Mouse (Mus musculus) myocyte (in vitro differentiated cells): Measurements from ENCODE around the gene Tmem19. TPM values are rescaled to one million over a fixed set of nuclear protein-coding genes. Genes with fewer than 3 reads are reported as not detected.

Experiments
- H3K27me3 ChIP-seq: one replicate; pipeline ENCODE4 v1.6.1; 2011; ENCODE audit not compliant: control insufficient read depth, insufficient read depth, insufficient read length
- H3K36me3 ChIP-seq: one replicate; pipeline ENCODE4 v1.6.1; 2011; ENCODE audit not compliant: control insufficient read depth, insufficient read depth
- H3K4me2 ChIP-seq: one replicate; pipeline ENCODE4 v1.6.1; 2011; ENCODE audit warnings: low read depth, control low read depth
- H3K4me3 ChIP-seq: one replicate; pipeline ENCODE4 v1.5.1; 2011; ENCODE audit warnings: mild to moderate bottlenecking, control low read depth, moderate library complexity
- H3K79me2 ChIP-seq: one replicate; pipeline ENCODE4 v1.6.1; 2011; ENCODE audit not compliant: control insufficient read depth, insufficient read depth
- H3ac ChIP-seq: one replicate; pipeline ENCODE4 v1.6.1; 2011; ENCODE audit not compliant: control insufficient read depth, insufficient read length
- CEBPB ChIP-seq: IDR thresholded peaks from 2 replicates; pipeline ENCODE4 v1.6.1; 2011; ENCODE audit warnings: mild to moderate bottlenecking, moderate library complexity; ENCODE audit not compliant: poor library complexity, insufficient read depth, severe bottlenecking
- E2F4 ChIP-seq: IDR thresholded peaks from one replicate; pipeline ENCODE4 v1.6.1; 2011; ENCODE audit warnings: mild to moderate bottlenecking, control low read depth, moderate library complexity; ENCODE audit not compliant: insufficient read depth
- MAX ChIP-seq: IDR thresholded peaks from one replicate; pipeline ENCODE4 v1.6.1; 2011; ENCODE audit warnings: low read depth, mild to moderate bottlenecking, control low read depth
- MYOD1 ChIP-seq, 3 experiments: IDR thresholded peaks; one replicate each; pipeline ENCODE4 v1.6.1; 2011; ENCODE audit warnings: control low read depth in 2 of 3, low read depth in 2 of 3, mild to moderate bottlenecking in 2 of 3, moderate library complexity in 1 of 3; ENCODE audit not compliant: insufficient read length in 2 of 3, control insufficient read depth in 1 of 3
- MYOG ChIP-seq, 3 experiments: IDR thresholded peaks; one replicate each; pipeline ENCODE4 v1.6.1; 2011; ENCODE audit warnings: control low read depth in 2 of 3, low read depth in 2 of 3, mild to moderate bottlenecking in 2 of 3; ENCODE audit not compliant: insufficient read length in 2 of 3, control insufficient read depth in 1 of 3, insufficient read depth in 1 of 3
- POLR2A ChIP-seq: IDR thresholded peaks from one replicate; pipeline ENCODE4 v1.6.1; 2011; ENCODE audit warnings: low read depth, mild to moderate bottlenecking, control low read depth, moderate library complexity; ENCODE audit not compliant: insufficient read length
- POLR2AphosphoS2 ChIP-seq: IDR thresholded peaks from one replicate; pipeline ENCODE4 v1.6.1; 2011; ENCODE audit warnings: low read depth, control low read depth; ENCODE audit not compliant: insufficient read length
- REST ChIP-seq: IDR thresholded peaks from one replicate; pipeline ENCODE4 v1.6.1; 2011; ENCODE audit warnings: mild to moderate bottlenecking, control low read depth, moderate library complexity; ENCODE audit not compliant: insufficient read depth, insufficient read length
- SRF ChIP-seq: IDR thresholded peaks from one replicate; pipeline ENCODE4 v1.6.1; 2011; ENCODE audit warnings: low read depth; ENCODE audit not compliant: control insufficient read depth, insufficient read length
- TCF12 ChIP-seq: IDR thresholded peaks from one replicate; pipeline ENCODE4 v1.6.1; 2011; ENCODE audit warnings: mild to moderate bottlenecking, control low read depth; ENCODE audit not compliant: poor library complexity, insufficient read depth, severe bottlenecking
- TCF3 ChIP-seq: IDR thresholded peaks from one replicate; pipeline ENCODE4 v1.6.1; 2011; ENCODE audit warnings: low read depth, control low read depth; ENCODE audit not compliant: insufficient read length
- USF1 ChIP-seq: IDR thresholded peaks from one replicate; pipeline ENCODE4 v1.6.1; 2011; ENCODE audit warnings: low read depth, mild to moderate bottlenecking, control low read depth, moderate library complexity
- polyA plus RNA-seq: library from polyadenylated mRNA; unstranded; fragments of >200 nt; fragmentation: generic; extraction: Trizol; gene quantifications from one replicate; pipeline ENCODE4 v1.2.1, GENCODE M21; 2012; ENCODE audit warnings: missing spikeins

Tmem19 gene
- polyA plus RNA-seq, 1 experiment, result 18.0 TPM

DNA sequence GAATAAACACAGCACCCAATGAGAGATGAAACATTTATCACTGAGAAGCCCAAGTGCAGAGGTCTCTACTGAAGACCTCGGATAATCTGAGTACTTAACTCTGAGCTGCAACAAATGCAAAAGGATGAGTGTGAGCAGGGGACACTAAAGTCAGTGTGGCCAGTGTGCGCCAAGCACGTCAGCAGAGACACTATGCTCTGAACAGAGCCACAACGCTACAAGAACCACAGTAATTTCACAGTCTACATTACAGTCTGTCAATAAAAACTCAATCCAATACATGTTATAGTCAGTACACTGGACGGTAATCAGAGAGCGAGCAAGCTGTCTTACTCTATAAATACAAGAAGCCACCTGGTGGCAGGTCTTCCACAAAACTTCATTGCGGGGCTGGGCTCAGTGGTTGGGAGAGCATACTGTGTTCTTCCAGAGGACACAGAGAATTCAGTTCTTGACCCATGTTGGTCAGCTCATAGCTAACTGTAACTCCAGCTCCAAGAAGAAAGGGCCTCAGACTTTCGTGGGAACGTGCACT, 65.8 kb downstream of the Tmem19 start:
- Histone ChIP-seq H3ac (no peak overlapping the region), H3K4me3 (no peak overlapping the region), H3K27me3 (no peaks in the 10 kb centered on the region), H3K79me2 (no peaks in the 10 kb centered on the region), H3K4me2 (no peak overlapping the region), H3K36me3 (peaks cover 58% of the 10 kb centered on the region)
- TF ChIP-seq USF1, result no peak
- TF ChIP-seq REST, result no peak
- TF ChIP-seq E2F4, result no peak
- no peak for TF ChIP-seq MYOG (IDR thresholded peaks at IDR 0.05; ENCODE audit: control insufficient read depth in 1 of 3, insufficient read depth in 1 of 3, insufficient read length in 2 of 3, low read depth in 2 of 3)
- TF ChIP-seq MAX, result no peak
- TF ChIP-seq TCF3, result no peak
- no peak for TF ChIP-seq SRF
- TF ChIP-seq POLR2AphosphoS2, result no peak
- no peak for TF ChIP-seq MYOD1 (IDR thresholded peaks at IDR 0.05; ENCODE audit: control insufficient read depth in 1 of 3, insufficient read length in 2 of 3, low read depth in 2 of 3)

GRCm38 (mm10) chr10:115295162-115295561, 67.1 kb downstream of the Tmem19 start:
- no peak for TF ChIP-seq REST
- TF ChIP-seq E2F4, result no peak
- no peak overlapping the region for H3ac ChIP-seq
- no peak overlapping the region for H3K4me3 ChIP-seq
- no peaks in the 10 kb centered on the region for H3K79me2 ChIP-seq
- no peaks in the 10 kb centered on the region for H3K27me3 ChIP-seq
- H3K4me2 ChIP-seq, result no peak overlapping the region
- peaks cover 62% of the 10 kb centered on the region for H3K36me3 ChIP-seq

DNA sequence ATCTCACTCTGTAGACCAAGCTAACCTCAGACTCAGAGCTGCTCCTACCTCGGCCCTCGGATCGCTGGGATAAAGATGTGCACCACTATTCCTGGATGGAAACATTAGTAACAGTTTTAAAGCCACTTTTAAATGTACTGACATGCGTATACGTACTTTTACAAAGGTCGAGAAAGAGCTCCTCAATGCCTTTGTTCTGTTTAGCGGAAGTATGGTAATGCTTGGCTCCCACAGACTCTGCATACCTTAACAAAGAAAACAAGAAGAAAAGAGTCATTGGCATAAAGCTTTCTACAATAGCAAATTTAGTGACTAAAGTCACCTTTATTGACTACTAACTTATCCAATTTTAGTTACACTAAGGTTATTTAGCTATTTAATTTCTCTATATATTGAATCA, 67.6 kb downstream of the Tmem19 start:
- no peak overlapping the region for H3K4me2 ChIP-seq
- H3K79me2 ChIP-seq, result no peaks in the 10 kb centered on the region
- H3K36me3 ChIP-seq, result peaks cover 62% of the 10 kb centered on the region
- no peaks in the 10 kb centered on the region for H3K27me3 ChIP-seq
- no peak overlapping the region for H3ac ChIP-seq
- no peak overlapping the region for H3K4me3 ChIP-seq
- TF ChIP-seq CEBPB (no peak), TCF12 (no peak), MYOG (IDR thresholded peaks at IDR 0.05; ENCODE audit: control insufficient read depth in 1 of 3, insufficient read depth in 1 of 3, insufficient read length in 2 of 3, low read depth in 2 of 3) (no peak), USF1 (no peak), POLR2AphosphoS2 (no peak), TCF3 (no peak), MYOD1 (IDR thresholded peaks at IDR 0.05; ENCODE audit: control insufficient read depth in 1 of 3, insufficient read length in 2 of 3, low read depth in 2 of 3) (no peak), POLR2A (no peak), REST (no peak), E2F4 (no peak), MAX (no peak), SRF (no peak)

DNA sequence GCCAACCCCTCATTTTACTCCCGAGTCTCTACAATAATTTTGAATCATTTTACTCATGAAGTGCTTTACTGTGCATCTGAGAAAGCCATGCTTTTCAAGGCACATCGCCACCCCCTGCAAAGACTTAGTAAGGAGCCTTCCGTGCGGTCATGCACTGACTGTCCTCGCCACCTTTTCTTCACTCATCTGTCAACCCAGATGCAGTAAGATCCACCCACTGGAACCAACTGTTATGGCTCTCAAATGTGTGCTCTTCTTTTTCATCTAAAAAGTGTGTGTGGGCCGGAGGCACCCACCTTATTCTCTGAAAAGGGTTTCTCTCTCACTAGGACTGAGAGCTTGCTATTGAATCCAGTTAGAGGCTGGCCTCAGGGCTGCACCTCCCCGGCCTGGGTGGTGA, 68.4 kb downstream of the Tmem19 start:
- H3K4me3 ChIP-seq, result no peak overlapping the region
- no peaks in the 10 kb centered on the region for H3K79me2 ChIP-seq
- no peak overlapping the region for H3ac ChIP-seq
- H3K4me2 ChIP-seq, result no peak overlapping the region
- TF ChIP-seq REST (no peak), CEBPB (no peak), USF1 (no peak), MAX (no peak), POLR2AphosphoS2 (no peak), MYOG (IDR thresholded peaks at IDR 0.05; ENCODE audit: control insufficient read depth in 1 of 3, insufficient read depth in 1 of 3, insufficient read length in 2 of 3, low read depth in 2 of 3) (no peak), POLR2A (no peak), TCF3 (no peak)
- peaks cover 54% of the 10 kb centered on the region for H3K36me3 ChIP-seq
- no peaks in the 10 kb centered on the region for H3K27me3 ChIP-seq

DNA sequence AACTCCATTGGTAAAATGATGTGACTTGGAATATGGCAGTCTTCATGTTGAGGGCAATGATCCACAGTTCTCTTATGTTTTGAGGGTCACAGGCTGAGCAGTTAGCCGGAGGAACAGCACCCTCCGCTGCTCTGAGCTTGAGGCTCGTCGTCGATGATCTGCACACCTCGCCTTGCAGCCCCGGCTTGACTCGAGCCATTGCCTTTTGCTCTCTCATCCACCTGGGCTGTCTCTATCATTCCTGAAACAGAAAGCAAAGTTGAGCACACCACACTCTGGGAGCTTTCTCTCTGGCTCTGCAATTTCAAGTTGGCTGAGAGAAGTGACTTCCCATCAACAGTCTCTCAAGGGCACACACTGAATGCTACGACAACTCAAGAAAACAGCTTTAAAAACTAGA, 71.6 kb downstream of the Tmem19 start:
- Histone ChIP-seq H3K4me2 (no peak overlapping the region), H3K36me3 (peaks cover 61% of the 10 kb centered on the region), H3K4me3 (no peak overlapping the region), H3ac (no peak overlapping the region), H3K27me3 (no peaks in the 10 kb centered on the region), H3K79me2 (no peaks in the 10 kb centered on the region)
- TF ChIP-seq MAX (no peak), USF1 (no peak), REST (no peak), E2F4 (no peak), MYOG (IDR thresholded peaks at IDR 0.05; ENCODE audit: control insufficient read depth in 1 of 3, insufficient read depth in 1 of 3, insufficient read length in 2 of 3, low read depth in 2 of 3) (no peak), CEBPB (no peak)

Other genes with a start within 250 kb of the Tmem19 start
- gene Tph2, start 177.5 kb downstream of the Tmem19 start, polyA plus RNA-seq, result 0.12 TPM
- gene Tbc1d15, start 111.0 kb downstream of the Tmem19 start, polyA plus RNA-seq, result 19.8 TPM
- gene Rab21, start 46.9 kb downstream of the Tmem19 start, polyA plus RNA-seq, result 16.9 TPM
- gene Thap2, start 21.9 kb upstream of the Tmem19 start, polyA plus RNA-seq, result 5.8 TPM
- gene Zfc3h1, start 22.5 kb upstream of the Tmem19 start, polyA plus RNA-seq, result 9.0 TPM
- not detected for gene A930009A15Rik, start 207.5 kb upstream of the Tmem19 start, polyA plus RNA-seq
- gene Lgr5, start 225.3 kb upstream of the Tmem19 start, polyA plus RNA-seq, result 0.07 TPM